ENCODE assay signal across 8 mouse cellular contexts in genomic region chrX:139832464-139832863, GRCm38 (mm10). TPM values are rescaled to one million over a fixed set of nuclear protein-coding genes. Genes with fewer than 3 reads are reported as not detected.
DNase-seq lines count a peak whose midpoint lies in the region; ATAC-seq and TF ChIP-seq lines count a peak whose summit lies in the region.

No protein-coding gene starts in this region.

- peak; percentile 75 for TF ChIP-seq RAD21 in CH12.LX (IDR thresholded peaks at IDR 0.05; ENCODE audit: low read depth, low read length)

- no peaks in the 10 kb centered on the region for H3K79me2 ChIP-seq in CH12.LX (replicated peaks; ENCODE audit: control insufficient read depth, extremely low read depth, insufficient read depth, poor library complexity, severe bottlenecking)
- no peaks in the 10 kb centered on the region for H3K79me2 ChIP-seq in liver, adult 2 months (ENCODE audit: control insufficient read depth, insufficient read depth, low read length)

- 21% methylated on average over 5 of the region's 5 CpGs for WGBS in forebrain, embryonic 10.5 days
- 21% methylated on average over 5 of the region's 5 CpGs for WGBS in forebrain, embryonic 16.5 days
- WGBS in forebrain, embryonic 11.5 days, result 20% methylated on average over 5 of the region's 5 CpGs
- WGBS in liver, adult 2 months, result 8% methylated on average over 5 of the region's 5 CpGs

- dilution Hi-C loops in CH12.LX (cut with MboI; ENCODE audit: extremely low pct_ligation_motif_present, extremely low pct_unique_long_range_greater_than_20kb, low sequenced_read_pairs), result no loop called here

- no peak overlapping the region for H3K27ac ChIP-seq in forebrain, embryonic 10.5 days
- no peak overlapping the region for H3K27ac ChIP-seq in forebrain, embryonic 16.5 days (ENCODE audit: low read length)
- no peak overlapping the region for H3K27ac ChIP-seq in CH12.LX (ENCODE audit: insufficient read depth, low read depth)
- H3K27ac ChIP-seq in forebrain, embryonic 11.5 days (ENCODE audit: low read depth, low read length), result no peak overlapping the region
- H3K27ac ChIP-seq in liver, adult 2 months (replicated peaks; ENCODE audit: insufficient read depth, low read depth, low read length), result no peak overlapping the region

- no peaks in the 10 kb centered on the region for H3K4me1 ChIP-seq in forebrain, embryonic 10.5 days
- H3K4me1 ChIP-seq in forebrain, embryonic 16.5 days (replicated peaks; ENCODE audit: control insufficient read depth, insufficient read depth, low read length), result no peaks in the 10 kb centered on the region
- no peaks in the 10 kb centered on the region for H3K4me1 ChIP-seq in CH12.LX (ENCODE audit: control insufficient read depth in 1 of 2, insufficient read depth in 2 of 2)
- no peaks in the 10 kb centered on the region for H3K4me1 ChIP-seq in forebrain, embryonic 11.5 days (replicated peaks; ENCODE audit: control insufficient read depth, insufficient read depth, low read length)
- H3K4me1 ChIP-seq in liver, adult 2 months (ENCODE audit: control insufficient read depth, insufficient read depth, low read length), result no peaks in the 10 kb centered on the region

- no peaks in the 10 kb centered on the region for H3K36me3 ChIP-seq in forebrain, embryonic 10.5 days (replicated peaks)
- H3K36me3 ChIP-seq in forebrain, embryonic 16.5 days (ENCODE audit: control insufficient read depth, insufficient read depth), result no peaks in the 10 kb centered on the region
- H3K36me3 ChIP-seq in CH12.LX (replicated peaks in 1 of 2; ENCODE audit: control insufficient read depth in 1 of 2, insufficient read depth in 1 of 2, low read length in 1 of 2), result no peaks in the 10 kb centered on the region
- no peaks in the 10 kb centered on the region for H3K36me3 ChIP-seq in forebrain, embryonic 11.5 days (ENCODE audit: control insufficient read depth, insufficient read depth, low read length)
- no peaks in the 10 kb centered on the region for H3K36me3 ChIP-seq in liver, adult 2 months (ENCODE audit: control insufficient read depth, insufficient read depth, low read length)

- in situ Hi-C loops in CH12.LX (cut with MboI; ENCODE audit: low pct_ligation_motif_present, low pct_unique_long_range_greater_than_20kb, low sequenced_read_pairs), result loop anchor here (10.0 kb wide), 1 partner anchor 58 kb away; no protein-coding TSS in a partner anchor

- H3K4me3 ChIP-seq in forebrain, embryonic 10.5 days, result no peak overlapping the region
- H3K4me3 ChIP-seq in forebrain, embryonic 16.5 days (replicated peaks; ENCODE audit: low read length), result no peak overlapping the region
- H3K4me3 ChIP-seq in CH12.LX (replicated peaks in 1 of 3; ENCODE audit: low read depth in 2 of 3, low read length in 2 of 3, poor library complexity in 1 of 3), result no peak overlapping the region
- H3K4me3 ChIP-seq in forebrain, embryonic 11.5 days (ENCODE audit: low read depth, low read length), result no peak overlapping the region
- H3K4me3 ChIP-seq in liver, adult 2 months (ENCODE audit: insufficient read depth, low read depth, low read length), result no peak overlapping the region

- TF ChIP-seq EP300 in CH12.LX (IDR thresholded peaks at IDR 0.05; ENCODE audit: low read length), result no peak

- H3K9ac ChIP-seq in forebrain, embryonic 16.5 days (replicated peaks; ENCODE audit: low read depth, low read length), result no peak overlapping the region
- H3K9ac ChIP-seq in CH12.LX (ENCODE audit: insufficient read depth, low read depth), result no peak overlapping the region
- no peak overlapping the region for H3K9ac ChIP-seq in forebrain, embryonic 11.5 days (ENCODE audit: low read length)
- no peak overlapping the region for H3K9ac ChIP-seq in liver, adult 2 months (ENCODE audit: low read depth, low read length)

- ATAC-seq in forebrain, embryonic 16.5 days, result no peak
- 0 out of 2 replicates have a peak, but pooled peaks have one; percentile 5 for ATAC-seq in forebrain, embryonic 11.5 days (replicated peaks; ENCODE audit: low FRiP score)

- H3K27me3 ChIP-seq in forebrain, embryonic 10.5 days (ENCODE audit: poor library complexity, severe bottlenecking), result peaks cover 52% of the 10 kb centered on the region
- no peaks in the 10 kb centered on the region for H3K27me3 ChIP-seq in forebrain, embryonic 16.5 days (replicated peaks; ENCODE audit: control insufficient read depth, insufficient read depth, low read length)
- no peaks in the 10 kb centered on the region for H3K27me3 ChIP-seq in CH12.LX (replicated peaks)
- H3K27me3 ChIP-seq in forebrain, embryonic 11.5 days (ENCODE audit: control insufficient read depth, insufficient read depth, low read length), result no peaks in the 10 kb centered on the region
- no peaks in the 10 kb centered on the region for H3K27me3 ChIP-seq in liver, adult 2 months (ENCODE audit: control insufficient read depth, insufficient read depth, low read length)

- TF ChIP-seq POLR2A in CH12.LX (IDR thresholded peaks at IDR 0.05; ENCODE audit: low read depth, low read length), result no peak
- TF ChIP-seq POLR2A in liver, adult 2 months (IDR thresholded peaks at IDR 0.05; ENCODE audit: extremely low read depth, insufficient read depth, low read length), result no peak

- DNase-seq in forebrain, embryonic 10.5 days (ENCODE audit: extremely low spot score, low spot score), result peak; percentile 47
- peak; percentile 53 for DNase-seq in CH12.LX (ENCODE audit: extremely low read depth)
- peak; percentile 31 for DNase-seq in c-Kit-negative CD71-positive TER-119-positive erythroid progenitor cells, embryonic 14.5 days (ENCODE audit: low read depth, low spot score)
- peak; percentile 67 for DNase-seq in forebrain, embryonic 11.5 days (ENCODE audit: low spot score)
- DNase-seq in kidney, postnatal 10 days, result peak; percentile 56
- DNase-seq in liver, adult 2 months (ENCODE audit: extremely low read depth, low read depth, low spot score), result peak; percentile 45
- peak; percentile 73 for DNase-seq in retina, embryonic 14.5 days (ENCODE audit: low spot score)

- TF ChIP-seq CTCF in CH12.LX (conservative IDR thresholded peaks at IDR 0.05 in 1 of 2, IDR thresholded peaks at IDR 0.05 in 1 of 2; ENCODE audit: low read depth in 2 of 2, low read length in 2 of 2), result peak; percentile 25 to 82; a peak in 3 of 4 replicates
- TF ChIP-seq CTCF in liver, adult 2 months (IDR thresholded peaks at IDR 0.05; ENCODE audit: low read depth, low read length), result peak; percentile 53

- H3K9me3 ChIP-seq in forebrain, embryonic 10.5 days, result no peaks in the 10 kb centered on the region
- no peaks in the 10 kb centered on the region for H3K9me3 ChIP-seq in forebrain, embryonic 16.5 days (ENCODE audit: control insufficient read depth, low read length)
- H3K9me3 ChIP-seq in CH12.LX (replicated peaks; ENCODE audit: low read length), result no peaks in the 10 kb centered on the region
- no peaks in the 10 kb centered on the region for H3K9me3 ChIP-seq in forebrain, embryonic 11.5 days (ENCODE audit: control insufficient read depth, low read length)

- no peak overlapping the region for H3K4me2 ChIP-seq in forebrain, embryonic 16.5 days (ENCODE audit: low read length)
- H3K4me2 ChIP-seq in CH12.LX (ENCODE audit: insufficient read depth, low read depth, poor library complexity, severe bottlenecking), result no peak overlapping the region
- no peak overlapping the region for H3K4me2 ChIP-seq in forebrain, embryonic 11.5 days (ENCODE audit: low read depth, low read length, severe bottlenecking)

TF ChIP-seq in CH12.LX, 34 proteins besides CTCF, POLR2A, EP300 and RAD21 (continues in another document):
- TF ChIP-seq ZC3H11A (IDR thresholded peaks at IDR 0.05; ENCODE audit: low read depth, low read length), result peak; percentile 49
- TF ChIP-seq MAFK (IDR thresholded peaks at IDR 0.05; ENCODE audit: insufficient replicate concordance, low read length), result no peak
- TF ChIP-seq ZKSCAN1 (IDR thresholded peaks at IDR 0.05; ENCODE audit: borderline replicate concordance, low read depth, low read length), result no peak
- TF ChIP-seq UBTF (IDR thresholded peaks at IDR 0.05; ENCODE audit: low read depth, low read length), result no peak
- TF ChIP-seq MEF2A (IDR thresholded peaks at IDR 0.05; ENCODE audit: borderline replicate concordance, low read depth, low read length), result no peak
- no peak for TF ChIP-seq BHLHE40 (IDR thresholded peaks at IDR 0.05; ENCODE audit: low read depth, low read length)
- no peak for TF ChIP-seq CHD2 (IDR thresholded peaks at IDR 0.05; ENCODE audit: low read length)
- TF ChIP-seq JUND (conservative IDR thresholded peaks at IDR 0.05; ENCODE audit: low read depth, low read length), result peak; percentile 56; the same call in 1 of the 2 replicates
- peak; percentile 35; the same call in 1 of the 2 replicates for TF ChIP-seq NELFE (IDR thresholded peaks at IDR 0.05; ENCODE audit: low read depth, low read length)

RNA-seq across cellular contexts. Expression of gene Cldn2, which starts 31.8 kb away (rescaled TPM):
- 0.25 TPM in 1 of 2 replicates, not detected in the other for polyA plus RNA-seq in forebrain, embryonic 10.5 days (2016; fragmentation: Nextera tagmentation; extraction: Ambion mirVana)
- polyA plus RNA-seq in forebrain, embryonic 16.5 days (2015; fragmentation: Nextera tagmentation; extraction: Ambion mirVana), result 0.89 and 1.3 TPM in 2 replicates
- not detected in 2 replicates for total RNA-seq in CH12.LX (2012; rRNA removed)
- not detected in 2 replicates for total RNA-seq in CH12.LX (2014; rRNA removed)
- polyA plus RNA-seq in CH12.LX (2012; ENCODE audit: insufficient read length, low read depth), result 0.07 TPM in 1 of 2 replicates, not detected in the other
- polyA plus RNA-seq in forebrain, embryonic 11.5 days (2014; fragmentation: Nextera tagmentation; extraction: Ambion mirVana), result 0.05 TPM in 1 of 2 replicates, not detected in the other
- total RNA-seq in liver, adult 2 months (2014; rRNA removed), result 22.4 and 23.1 TPM in 2 replicates
- 42.9 and 59.2 TPM in 2 replicates for polyA plus RNA-seq in liver, adult 2 months (2012; rRNA removed)

RNA-seq across cellular contexts. Expression of gene Morc4, which starts 39.0 kb away (rescaled TPM):
- 5.2 and 6.5 TPM in 2 replicates for polyA plus RNA-seq in forebrain, embryonic 10.5 days (2016; fragmentation: Nextera tagmentation; extraction: Ambion mirVana)
- 2.6 and 3.7 TPM in 2 replicates for polyA plus RNA-seq in forebrain, embryonic 16.5 days (2015; fragmentation: Nextera tagmentation; extraction: Ambion mirVana)
- total RNA-seq in CH12.LX (2012; rRNA removed) (not detected in 2 replicates), CH12.LX (2014; rRNA removed) (not detected in 2 replicates)
- polyA plus RNA-seq in CH12.LX (2012; ENCODE audit: insufficient read length, low read depth), result not detected in 2 replicates
- polyA plus RNA-seq in forebrain, embryonic 11.5 days (2014; fragmentation: Nextera tagmentation; extraction: Ambion mirVana), result 8.0 and 8.4 TPM in 2 replicates
- total RNA-seq in liver, adult 2 months (2014; rRNA removed), result 2.3 and 2.8 TPM in 2 replicates
- polyA plus RNA-seq in liver, adult 2 months (2012; rRNA removed), result 1.7 and 2.0 TPM in 2 replicates

RNA-seq across cellular contexts. Expression of gene Ripply1, which starts 50.3 kb away (rescaled TPM):
- 0.24 TPM in 1 of 2 replicates, not detected in the other for polyA plus RNA-seq in forebrain, embryonic 10.5 days (2016; fragmentation: Nextera tagmentation; extraction: Ambion mirVana)
- polyA plus RNA-seq in forebrain, embryonic 16.5 days (2015; fragmentation: Nextera tagmentation; extraction: Ambion mirVana), result not detected in 2 replicates
- total RNA-seq in CH12.LX (2012; rRNA removed), result not detected in 2 replicates
- total RNA-seq in CH12.LX (2014; rRNA removed), result not detected in 2 replicates
- not detected in 2 replicates for polyA plus RNA-seq in CH12.LX (2012; ENCODE audit: insufficient read length, low read depth)
- not detected in 2 replicates for polyA plus RNA-seq in forebrain, embryonic 11.5 days (2014; fragmentation: Nextera tagmentation; extraction: Ambion mirVana)
- total RNA-seq in liver, adult 2 months (2014; rRNA removed), result 0.74 and 1.6 TPM in 2 replicates
- 1.5 and 2.5 TPM in 2 replicates for polyA plus RNA-seq in liver, adult 2 months (2012; rRNA removed)

Comparison
In these comparisons a context has a peak if more than half of its experiments do, and no peak if none do; other contexts are left out.
1. RNA of gene Cldn2, which starts 31.8 kb away (polyA plus RNA-seq): 42.9 to 59.2 TPM in liver, adult 2 months; 0.89 to 1.3 TPM in forebrain, embryonic 16.5 days, 0.25 TPM in forebrain, embryonic 10.5 days, 0.07 TPM in CH12.LX and 0.05 TPM in forebrain, embryonic 11.5 days; every median in the first group is over 10 times any median in the second.
2. Peak in every context shown above with its lines, with median percentiles within 50 percentile points of each other: DNase-seq.